Mouse (Mus musculus): ENCODE results near the gene Sav1. TPM values are rescaled to one million over a fixed set of nuclear protein-coding genes. Genes with fewer than 3 reads are reported as not detected.

Sav1 gene
- polyA plus RNA-seq (2015; fragmentation: Nextera tagmentation; extraction: Ambion mirVana) = 9.4 and 9.8 TPM in 2 replicates

DNA sequence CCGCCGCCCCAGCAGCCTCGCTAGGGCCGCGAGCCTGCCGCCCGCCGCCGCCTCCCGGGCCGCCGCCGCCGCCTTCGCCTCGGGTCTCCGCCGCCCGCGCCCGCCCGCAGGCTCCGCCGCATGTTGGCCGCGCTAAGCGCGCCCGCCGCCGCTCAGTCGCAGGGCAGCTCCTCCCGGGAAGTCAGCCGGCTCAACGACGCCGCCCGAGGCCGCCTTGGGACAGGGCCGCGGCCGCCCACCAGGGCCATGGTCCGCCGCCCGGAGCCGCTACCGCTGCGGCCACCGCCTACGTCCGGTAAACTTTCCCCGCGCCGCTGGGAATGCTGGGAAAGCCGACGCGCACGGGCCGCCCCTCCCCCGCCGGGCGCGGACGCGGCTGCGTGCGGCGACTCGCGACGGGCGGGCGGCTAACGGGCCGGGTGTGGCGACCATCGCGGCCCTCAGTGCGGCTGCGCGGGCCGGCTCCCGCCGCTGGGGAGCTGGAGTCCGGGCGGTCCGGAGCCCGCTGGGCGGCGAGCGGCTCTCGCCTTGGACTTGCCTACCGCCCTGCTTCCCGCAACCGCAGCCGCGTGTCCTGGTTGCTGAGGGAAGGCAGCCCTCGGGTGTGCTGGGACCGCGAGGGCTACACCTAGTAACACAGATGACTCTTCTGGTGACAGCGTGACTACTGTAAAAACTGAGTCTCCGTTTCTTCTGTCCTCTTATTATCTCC is at the start of gene Sav1:
Sav1 (minus strand) TSS at position 217 of the 712 bp plus-strand sequence.

Other genes with a start within 250 kb of the Sav1 start
- gene Cdkl1, start 195.7 kb downstream of the Sav1 start, polyA plus RNA-seq (2015; fragmentation: Nextera tagmentation; extraction: Ambion mirVana) = 1.6 and 2.1 TPM in 2 replicates
- 2.6 and 3.5 TPM in 2 replicates for gene Atl1, start 94.4 kb downstream of the Sav1 start, polyA plus RNA-seq (2015; fragmentation: Nextera tagmentation; extraction: Ambion mirVana)
- 18.1 and 20.8 TPM in 2 replicates for gene Map4k5, start 93.8 kb downstream of the Sav1 start, polyA plus RNA-seq (2015; fragmentation: Nextera tagmentation; extraction: Ambion mirVana)
- 4.2 and 4.9 TPM in 2 replicates for gene Nin, start 126.7 kb upstream of the Sav1 start, polyA plus RNA-seq (2015; fragmentation: Nextera tagmentation; extraction: Ambion mirVana)
- 0.55 TPM in 1 of 2 replicates, not detected in the other for gene Abhd12b, start 167.1 kb upstream of the Sav1 start, polyA plus RNA-seq (2015; fragmentation: Nextera tagmentation; extraction: Ambion mirVana)
- gene Pygl, start 244.5 kb upstream of the Sav1 start, polyA plus RNA-seq (2015; fragmentation: Nextera tagmentation; extraction: Ambion mirVana) = 7.4 and 17.8 TPM in 2 replicates

Data from skeletal muscle tissue, postnatal 0 days (tissue).